Mouse (Mus musculus) CH12.LX (cell line): ENCODE measurements around the gene Irgc1. TPM values are rescaled to one million over a fixed set of nuclear protein-coding genes. Genes with fewer than 3 reads are reported as not detected.

Experiments used
- DNase-seq: peaks from one replicate; pipeline ENCODE4 v3.0.0-alpha.2; 2013; ENCODE audit errors: extremely low read depth
- H3K27ac ChIP-seq: 2 replicates; pipeline ENCODE4 v1.5.1; 2012; ENCODE audit warnings: low read depth, mild to moderate bottlenecking, control low read depth, moderate library complexity; ENCODE audit not compliant: insufficient read depth
- H3K27me3 ChIP-seq: replicated peaks from 2 replicates; pipeline ENCODE3; 2012; ENCODE audit warnings: inconsistent platforms
- H3K36me3 ChIP-seq, 2 experiments: replicated peaks in 1 of 2; 2 replicates each; pipeline versions ENCODE3 to v1.6.1; 2012; ENCODE audit warnings: inconsistent platforms in 1 of 2, low read length in 1 of 2, mild to moderate bottlenecking in 1 of 2, mixed read lengths in 1 of 2, moderate library complexity in 1 of 2; ENCODE audit not compliant: control insufficient read depth in 1 of 2, insufficient read depth in 1 of 2
- H3K4me1 ChIP-seq, 2 experiments: 2 replicates each; pipeline ENCODE4 v1.6.1; 2012; ENCODE audit warnings: inconsistent platforms in 1 of 2, moderate library complexity in 1 of 2; ENCODE audit not compliant: insufficient read depth in 2 of 2, control insufficient read depth in 1 of 2
- H3K4me2 ChIP-seq: 2 replicates; pipeline ENCODE4 v1.6.1; 2012; ENCODE audit warnings: low read depth, mild to moderate bottlenecking, control low read depth; ENCODE audit not compliant: poor library complexity, insufficient read depth, severe bottlenecking
- H3K4me3 ChIP-seq, 3 experiments: fragments of 150-350 bp in 1 of 3; sonication (generic) in 1 of 3; replicated peaks in 1 of 3; 2 replicates each; pipeline versions ENCODE3 to v1.5.1; 2011 to 2012; ENCODE audit warnings: low read depth in 2 of 3, low read length in 2 of 3, mild to moderate bottlenecking in 2 of 3, moderate library complexity in 2 of 3, control low read depth in 1 of 3, improper control_type of control experiment in 1 of 3, inconsistent platforms in 1 of 3, mixed read lengths in 1 of 3; ENCODE audit not compliant: poor library complexity in 1 of 3
- H3K79me2 ChIP-seq: replicated peaks from 2 replicates; pipeline ENCODE4 v1.6.1; 2012; ENCODE audit warnings: mild to moderate bottlenecking, moderate library complexity; ENCODE audit not compliant: control insufficient read depth, poor library complexity, insufficient read depth, severe bottlenecking; ENCODE audit errors: extremely low read depth
- H3K9ac ChIP-seq: 2 replicates; pipeline ENCODE4 v1.6.1; 2012; ENCODE audit warnings: low read depth, mild to moderate bottlenecking, control low read depth, moderate library complexity; ENCODE audit not compliant: insufficient read depth
- H3K9me3 ChIP-seq: replicated peaks from 2 replicates; pipeline ENCODE3; 2012; ENCODE audit warnings: low read length, inconsistent platforms, mixed read lengths
- BHLHE40 ChIP-seq: IDR thresholded peaks from 2 replicates; pipeline ENCODE4 v1.6.1; 2011; ENCODE audit warnings: mild to moderate bottlenecking, low read depth, low read length, improper control_type of control experiment
- CHD1 ChIP-seq: IDR thresholded peaks from 2 replicates; pipeline ENCODE4 v1.6.1; 2012; ENCODE audit warnings: low read depth, low read length, improper control_type of control experiment, inconsistent platforms
- CTCF ChIP-seq, 2 experiments: IDR thresholded peaks in 1 of 2; conservative IDR thresholded peaks in 1 of 2; 2 replicates each; pipeline ENCODE4 v1.5.1; 2011 to 2012; ENCODE audit warnings: low read depth in 2 of 2, low read length in 2 of 2, improper control_type of control experiment in 1 of 2, inconsistent platforms in 1 of 2, mild to moderate bottlenecking in 1 of 2, moderate library complexity in 1 of 2
- ELF1 ChIP-seq: IDR thresholded peaks from 2 replicates; pipeline ENCODE4 v1.6.1; 2014; ENCODE audit warnings: low read depth, mild to moderate bottlenecking, inconsistent platforms, low read length, improper control_type of control experiment
- EP300 ChIP-seq: IDR thresholded peaks from 2 replicates; pipeline ENCODE4 v1.6.1; 2011; ENCODE audit warnings: low read length, improper control_type of control experiment
- ETS1 ChIP-seq: conservative IDR thresholded peaks from 2 replicates; pipeline ENCODE4 v1.6.1; 2012; ENCODE audit warnings: low read depth, mild to moderate bottlenecking, inconsistent platforms, low read length, improper control_type of control experiment, moderate library complexity
- JUND ChIP-seq: conservative IDR thresholded peaks from 2 replicates; pipeline ENCODE4 v1.6.1; 2011; ENCODE audit warnings: low read depth, low read length, improper control_type of control experiment
- MAFK ChIP-seq: IDR thresholded peaks from 2 replicates; pipeline ENCODE4 v1.6.1; 2011; ENCODE audit warnings: low read length, improper control_type of control experiment; ENCODE audit not compliant: insufficient replicate concordance
- MAX ChIP-seq: IDR thresholded peaks from 2 replicates; pipeline ENCODE4 v1.6.1; 2011; ENCODE audit warnings: low read length, improper control_type of control experiment
- MYC ChIP-seq: IDR thresholded peaks from 2 replicates; pipeline ENCODE4 v1.6.1; 2011; ENCODE audit warnings: low read depth, mild to moderate bottlenecking, improper control_type of control experiment, low read length
- PAX5 ChIP-seq: IDR thresholded peaks from 2 replicates; pipeline ENCODE4 v1.6.1; 2012; ENCODE audit warnings: low read length, inconsistent platforms, mixed read lengths
- POLR2A ChIP-seq: IDR thresholded peaks from 2 replicates; pipeline ENCODE4 v1.6.1; 2011; ENCODE audit warnings: low read depth, mild to moderate bottlenecking, improper control_type of control experiment, low read length
- TCF12 ChIP-seq: IDR thresholded peaks from 2 replicates; pipeline ENCODE4 v1.6.1; 2014; ENCODE audit warnings: low read depth, mild to moderate bottlenecking, inconsistent platforms, low read length, improper control_type of control experiment
- UBTF ChIP-seq: IDR thresholded peaks from 2 replicates; pipeline ENCODE4 v1.6.1; 2012; ENCODE audit warnings: low read depth, mild to moderate bottlenecking, inconsistent platforms, low read length, improper control_type of control experiment, moderate library complexity
- USF1 ChIP-seq: IDR thresholded peaks from 2 replicates; pipeline ENCODE4 v1.6.1; 2014; ENCODE audit warnings: low read depth, mild to moderate bottlenecking, inconsistent platforms, low read length, improper control_type of control experiment
- USF2 ChIP-seq: conservative IDR thresholded peaks from 2 replicates; pipeline ENCODE4 v1.6.1; 2011; ENCODE audit warnings: low read depth, low read length, improper control_type of control experiment
- ZC3H11A ChIP-seq: IDR thresholded peaks from 2 replicates; pipeline ENCODE4 v1.6.1; 2012; ENCODE audit warnings: low read depth, mild to moderate bottlenecking, inconsistent platforms, low read length, improper control_type of control experiment
- ZKSCAN1 ChIP-seq: IDR thresholded peaks from 2 replicates; pipeline ENCODE4 v1.6.1; 2012; ENCODE audit warnings: low read depth, inconsistent platforms, low read length, improper control_type of control experiment, borderline replicate concordance
- dilution Hi-C: fragments of 300-500 bp; cut with MboI; formaldehyde crosslinking; loops from 2 replicates; pipeline ENCODE4 v1.14.3; 2020; ENCODE audit warnings: low sequenced_read_pairs; ENCODE audit not compliant: extremely low pct_unique_long_range_greater_than_20kb, extremely low pct_ligation_motif_present
- in situ Hi-C: fragments of 300-500 bp; cut with MboI; formaldehyde crosslinking; loops from 3 replicates; pipeline ENCODE4 v1.14.3; 2019; ENCODE audit warnings: low sequenced_read_pairs, low pct_ligation_motif_present, low pct_unique_long_range_greater_than_20kb, mixed read lengths
- polyA plus RNA-seq: library from polyadenylated mRNA; unstranded; fragments of >175 nt; gene quantifications from 2 replicates; pipeline ENCODE4 v1.2.1, GENCODE M21; 2012; ENCODE audit warnings: low read depth; ENCODE audit not compliant: insufficient read length
- total RNA-seq, 2 experiments: library from RNA; depleted of rRNA; stranded (reverse); fragments of 300-350 nt in 1 of 2; fragments of >200 nt in 1 of 2; gene quantifications; 2 replicates each; pipeline ENCODE4 v1.2.3; 2012 to 2014

The Irgc1 gene
- total and polyA plus RNA-seq, 3 experiments: not detected

DNA sequence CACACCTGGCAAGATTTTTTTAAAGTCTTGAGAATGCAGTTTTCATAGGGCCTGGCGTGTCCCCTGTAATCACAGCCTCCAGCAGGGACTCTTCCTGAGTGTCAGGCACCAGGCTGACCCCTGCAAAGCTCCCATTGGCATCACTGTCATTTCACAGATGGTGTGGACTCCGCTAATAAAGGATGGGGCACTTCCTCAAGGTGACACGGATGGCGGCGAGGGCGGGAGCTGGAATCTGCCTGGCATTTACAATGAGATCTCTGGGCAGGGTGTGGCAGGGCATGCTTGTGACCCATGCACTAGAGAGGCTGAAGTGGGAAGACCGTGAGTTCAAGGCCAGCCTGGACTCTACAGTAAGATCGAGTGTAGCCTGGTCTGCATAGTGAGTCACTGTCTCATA lies 36.2 kb upstream of the Irgc1 start:
- TF ChIP-seq PAX5: no peak
- TF ChIP-seq TCF12: no peak
- TF ChIP-seq EP300: no peak
- no peak for TF ChIP-seq MAFK
- TF ChIP-seq ELF1: no peak
- no peak for TF ChIP-seq CHD1
- TF ChIP-seq UBTF: no peak
- TF ChIP-seq, all 38 proteins: peak for 0
- Histone ChIP-seq H3K36me3 (no peaks in the 10 kb centered on the region), H3K27ac (no peak overlapping the region), H3K9me3 (no peaks in the 10 kb centered on the region), H3K9ac (no peak overlapping the region), H3K4me3 (no peak overlapping the region), H3K79me2 (no peaks in the 10 kb centered on the region), H3K4me2 (no peak overlapping the region), H3K27me3 (peaks cover 52% of the 10 kb centered on the region), H3K4me1 (peaks cover 3 to 15% of the 10 kb centered on the region in 2 experiments; a peak in 3 of 4 replicates)
- in situ Hi-C loops (no loop called here), dilution Hi-C loops (no loop called here)
- no peak for DNase-seq

DNA sequence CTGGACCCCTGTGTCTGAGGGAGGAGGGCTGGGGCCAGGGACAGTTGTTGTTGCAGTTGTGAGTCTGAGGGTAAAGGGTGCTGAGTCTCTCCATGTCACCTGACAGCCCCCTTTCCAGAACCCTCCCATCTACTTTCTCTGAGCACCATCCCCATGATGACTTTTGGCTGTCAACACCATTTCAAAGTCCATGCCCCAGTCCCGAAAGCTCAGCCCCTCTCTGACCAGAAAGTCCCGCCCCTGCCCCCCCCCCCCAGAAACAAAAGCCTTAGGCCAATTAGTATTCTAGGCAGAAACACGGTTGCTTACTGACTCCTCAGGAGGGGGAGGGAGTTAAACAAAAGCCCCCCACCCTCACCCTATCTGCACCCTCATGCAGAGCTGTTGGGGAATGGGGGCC lies 35.3 kb upstream of the Irgc1 start:
- DNase-seq: no peak
- Histone ChIP-seq H3K36me3 (no peaks in the 10 kb centered on the region), H3K9ac (no peak overlapping the region), H3K79me2 (no peaks in the 10 kb centered on the region), H3K4me2 (no peak overlapping the region), H3K9me3 (no peaks in the 10 kb centered on the region), H3K4me3 (no peak overlapping the region), H3K4me1 (peaks cover 3 to 15% of the 10 kb centered on the region in 2 experiments; a peak in 3 of 4 replicates), H3K27me3 (peaks cover 61% of the 10 kb centered on the region), H3K27ac (no peak overlapping the region)
- in situ Hi-C loops: no loop called here
- dilution Hi-C loops: no loop called here
- no peak for TF ChIP-seq ZC3H11A
- no peak for TF ChIP-seq ZKSCAN1
- no peak for TF ChIP-seq ETS1
- TF ChIP-seq JUND: no peak
- TF ChIP-seq USF1: no peak
- no peak for TF ChIP-seq EP300
- TF ChIP-seq USF2: no peak
- no peak for TF ChIP-seq BHLHE40
- no peak for TF ChIP-seq CTCF (conservative IDR thresholded peaks at IDR 0.05 in 1 of 2, IDR thresholded peaks at IDR 0.05 in 1 of 2; ENCODE audit: low read depth in 2 of 2, low read length in 2 of 2)
- no peak for TF ChIP-seq MYC
- TF ChIP-seq ELF1: no peak
- TF ChIP-seq MAX: no peak
- no peak for TF ChIP-seq POLR2A
